Mouse (Mus musculus): ENCODE measurements around the gene Gm28308.

The Gm28308 gene

GRCm38 (mm10) chr6:52191860-52192550 lies 21.1 kb downstream of the Gm28308 start:
- POLR2A ChIA-PET, result interaction anchor here in 3 of 4 experiments (0.5 to 3.4 kb wide), 12 partner anchors 8 to 186 kb away, joined by 3 to 17 read pairs (median 3); partner anchors contain the start of genes 5730596B20Rik (in 1 of the 3), Hoxa1 (in 1 of the 3) and Skap2 (in 1 of the 3)
- CTCF ChIA-PET, result interaction anchor here in 2 of 4 experiments (0.6 to 1.5 kb wide), 3 partner anchors 12 to 315 kb away, joined by 3 to 5 read pairs (median 3); partner anchors contain the start of gene Hoxa5 (in 1 of the 2)

GRCm38 (mm10) chr6:52190906-52191810 lies 22.0 kb downstream of the Gm28308 start, which contains the start of gene Hoxa4:
Gene Hoxa4, minus strand, starts transcription at chr6:52191753.
- POLR2A ChIA-PET, result interaction anchor here in 3 of 4 experiments (0.5 to 3.4 kb wide), 11 partner anchors 10 to 264 kb away, joined by 3 to 17 read pairs (median 5); partner anchors contain the start of genes 5730596B20Rik (in 1 of the 3) and Hoxa1 (in 1 of the 3)

GRCm38 (mm10) chr6:52190410-52190809 lies 22.7 kb downstream of the Gm28308 start:
- ChIA-PET POLR2A (interaction anchor here in 1 of 4 experiments (1.3 to 3.4 kb wide), 2 partner anchors 11 to 12 kb away, joined by 5 to 17 read pairs; partner anchors contain the start of gene 5730596B20Rik), CTCF (interaction anchor here in 1 of 4 experiments (1.4 kb wide), 1 partner anchor 21 kb away, joined by 3 read pairs; no protein-coding TSS in a partner anchor)

More at GRCm38 (mm10) chr6:52190906-52191810, 22.0 kb downstream of the Gm28308 start, which contains the start of gene Hoxa4:
- CTCF ChIA-PET, result interaction anchor here in 2 of 4 experiments (0.6 to 1.5 kb wide), 2 partner anchors 20 to 62 kb away, joined by 3 to 5 read pairs; no protein-coding TSS in a partner anchor

- CTCF ChIA-PET, result interaction anchor here in 2 of 4 experiments (0.5 to 1.4 kb wide), 2 partner anchors 22 to 541 kb away, joined by 3 read pairs; no protein-coding TSS in a partner anchor
- POLR2A ChIA-PET, result interaction anchor here in 1 of 4 experiments (1.1 to 3.4 kb wide), 3 partner anchors 8 to 12 kb away, joined by 3 to 17 read pairs (median 5); partner anchors contain the start of gene 5730596B20Rik
Observed at GRCm38 (mm10) chr6:52189909-52190308, 23.2 kb downstream of the Gm28308 start.

- ChIA-PET CTCF (interaction anchor here in 2 of 4 experiments (0.5 to 1.4 kb wide), 2 partner anchors 23 to 540 kb away, joined by 3 read pairs; no protein-coding TSS in a partner anchor), POLR2A (interaction anchor here in 1 of 4 experiments (0.8 to 1.1 kb wide), 3 partner anchors 9 to 798 kb away, joined by 3 to 4 read pairs (median 3); no protein-coding TSS in a partner anchor)
Observed at GRCm38 (mm10) chr6:52189172-52189591, 24.0 kb downstream of the Gm28308 start.

GRCm38 (mm10) chr6:52186500-52186899 lies 26.6 kb downstream of the Gm28308 start:
- ChIA-PET CTCF (no interaction called here), POLR2A (no interaction called here)

- CTCF ChIA-PET, result interaction anchor here in 1 of 4 experiments (0.7 kb wide), 1 partner anchor 137 kb away, joined by 3 read pairs; no protein-coding TSS in a partner anchor
- POLR2A ChIA-PET, result no interaction called here
Observed at GRCm38 (mm10) chr6:52185834-52186233, 27.3 kb downstream of the Gm28308 start.

- ChIA-PET POLR2A (interaction anchor here in 2 of 4 experiments (0.8 to 3.1 kb wide), 3 partner anchors 11 to 833 kb away, joined by 4 to 18 read pairs (median 4); no protein-coding TSS in a partner anchor), CTCF (interaction anchor here in 1 of 4 experiments (0.7 kb wide), 1 partner anchor 137 kb away, joined by 3 read pairs; no protein-coding TSS in a partner anchor)
Observed at GRCm38 (mm10) chr6:52185222-52185621, 27.9 kb downstream of the Gm28308 start.

GRCm38 (mm10) chr6:52184668-52185067 lies 28.5 kb downstream of the Gm28308 start:
- POLR2A ChIA-PET, result interaction anchor here in 2 of 4 experiments (0.8 to 3.1 kb wide), 3 partner anchors 11 to 833 kb away, joined by 4 to 18 read pairs (median 4); no protein-coding TSS in a partner anchor
- CTCF ChIA-PET, result interaction anchor here in 1 of 4 experiments (0.5 kb wide), 1 partner anchor 17 kb away, joined by 3 read pairs; no protein-coding TSS in a partner anchor

- CTCF ChIA-PET, result interaction anchor here in 3 of 4 experiments (0.6 to 1.1 kb wide), 3 partner anchors 57 to 674 kb away, joined by 3 read pairs; partner anchors contain the start of gene Hoxa10 (in 1 of the 3)
Observed at GRCm38 (mm10) chr6:52183311-52184080, 29.6 kb downstream of the Gm28308 start.

GRCm38 (mm10) chr6:52182793-52183192 lies 30.3 kb downstream of the Gm28308 start:
- POLR2A ChIA-PET, result interaction anchor here in 1 of 4 experiments (0.6 to 3.1 kb wide), 3 partner anchors 9 to 42 kb away, joined by 4 to 18 read pairs (median 4); no protein-coding TSS in a partner anchor

More at GRCm38 (mm10) chr6:52183311-52184080, 29.6 kb downstream of the Gm28308 start:
- POLR2A ChIA-PET, result interaction anchor here in 1 of 4 experiments (0.6 to 3.1 kb wide), 4 partner anchors 9 to 26 kb away, joined by 3 to 18 read pairs (median 4); no protein-coding TSS in a partner anchor

GRCm38 (mm10) chr6:52182030-52182429 lies 31.1 kb downstream of the Gm28308 start:
- ChIA-PET POLR2A (interaction anchor here in 1 of 4 experiments (1.5 kb wide), 1 partner anchor 43 kb away, joined by 4 read pairs; no protein-coding TSS in a partner anchor), CTCF (no interaction called here)

More at GRCm38 (mm10) chr6:52182793-52183192, 30.3 kb downstream of the Gm28308 start:
- CTCF ChIA-PET, result interaction anchor here in 1 of 4 experiments (0.7 kb wide), 1 partner anchor 16 kb away, joined by 3 read pairs; no protein-coding TSS in a partner anchor

- ChIA-PET POLR2A (interaction anchor here in 1 of 4 experiments (0.7 kb wide), 1 partner anchor 21 kb away, joined by 3 read pairs; no protein-coding TSS in a partner anchor), CTCF (no interaction called here)
Observed at GRCm38 (mm10) chr6:52180726-52181125, 32.4 kb downstream of the Gm28308 start.

- ChIA-PET CTCF (no interaction called here), POLR2A (interaction anchor here in 1 of 4 experiments (9.7 kb wide), 1 partner anchor 20 kb away, joined by 75 read pairs; the partner anchor contains the start of gene Hoxa1)
Observed at GRCm38 (mm10) chr6:52180213-52180710, 32.9 kb downstream of the Gm28308 start.

GRCm38 (mm10) chr6:52179690-52180089 lies 33.4 kb downstream of the Gm28308 start:
- ChIA-PET CTCF (no interaction called here), POLR2A (interaction anchor here in 2 of 4 experiments (0.7 to 9.7 kb wide), 3 partner anchors 12 to 19 kb away, joined by 3 to 75 read pairs (median 17); partner anchors contain the start of genes Hoxa1 (in 1 of the 2) and Hoxa4 (in 1 of the 2))
